Mouse (Mus musculus) lung, adult 2 months (tissue): ENCODE measurements around the gene Hsd17b11.

Source experiments
- CTCF ChIP-seq: fragments of 200-500 bp; IDR thresholded peaks from 2 replicates; pipeline ENCODE4 v1.5.1; 2011; ENCODE audit warnings: mild to moderate bottlenecking, low read length, control low read depth; ENCODE audit not compliant: insufficient read depth
- POLR2A ChIP-seq: fragments of 200-500 bp; IDR thresholded peaks from 2 replicates; pipeline ENCODE4 v1.6.1; 2011; ENCODE audit warnings: low read depth, mild to moderate bottlenecking, control low read depth, low read length, borderline replicate concordance; ENCODE audit errors: extremely low read depth

- no peak for TF ChIP-seq POLR2A
- TF ChIP-seq CTCF: no peak
Observed at GRCm38 (mm10) chr5:103994669-103995068, 27.1 kb downstream of the Hsd17b11 start.
